Mouse (Mus musculus) heart, adult 2 months (tissue): ENCODE measurements at regions not wholly inside any gene's neighbourhood (a gene's known extent, or its start where the extent isn't known, plus 50 kb on each side); places are given as distances from the start of the nearest gene placed in this dataset.

ENCODE experiments used
- DNase-seq, 2 experiments: peaks; one replicate each; pipeline ENCODE4 v3.0.0; 2021
- H3K27ac ChIP-seq: fragments of 200-600 bp; 2 replicates; pipeline ENCODE4 v1.8.1; 2022
- H3K27me3 ChIP-seq: fragments of 200-500 bp; 2 replicates; pipeline ENCODE4 v1.6.1; 2012; ENCODE audit warnings: mild to moderate bottlenecking, low read length, inconsistent platforms, mixed read lengths; ENCODE audit not compliant: control insufficient read depth, insufficient read depth
- H3K36me3 ChIP-seq: fragments of 200-500 bp; 2 replicates; pipeline ENCODE4 v1.6.1; 2012; ENCODE audit warnings: low read length, inconsistent platforms; ENCODE audit not compliant: control insufficient read depth, insufficient read depth
- H3K4me1 ChIP-seq: fragments of 200-500 bp; 2 replicates; pipeline ENCODE4 v1.6.1; 2011; ENCODE audit warnings: low read length; ENCODE audit not compliant: control insufficient read depth, insufficient read depth
- H3K4me3 ChIP-seq: fragments of 200-600 bp; 2 replicates; pipeline ENCODE4 v1.8.1; 2022
- H3K79me2 ChIP-seq: fragments of 200-500 bp; replicated peaks from 2 replicates; pipeline ENCODE4 v1.6.1; 2012; ENCODE audit warnings: mild to moderate bottlenecking, inconsistent platforms, low read length, moderate library complexity, mixed read lengths; ENCODE audit not compliant: control insufficient read depth, insufficient read depth
- H3K9ac ChIP-seq: fragments of 200-500 bp; 2 replicates; pipeline ENCODE4 v1.6.1; 2012; ENCODE audit warnings: low read depth, mild to moderate bottlenecking, control low read depth, inconsistent platforms, low read length, mixed read lengths
- CTCF ChIP-seq: fragments of 200-600 bp; IDR thresholded peaks from 2 replicates; pipeline ENCODE4 v1.8.1; 2022; ENCODE audit warnings: antibody characterized with exemption, mild to moderate bottlenecking, moderate library complexity
- EP300 ChIP-seq: fragments of 200-500 bp; IDR thresholded peaks from 2 replicates; pipeline ENCODE4 v1.6.1; 2011; ENCODE audit warnings: low read depth, low read length, control low read depth; ENCODE audit not compliant: insufficient read depth
- POLR2A ChIP-seq: fragments of 200-500 bp; IDR thresholded peaks from 2 replicates; pipeline ENCODE4 v1.6.1; 2011; ENCODE audit warnings: mild to moderate bottlenecking, low read depth, low read length, control low read depth; ENCODE audit not compliant: insufficient read depth
- WGBS: fragments of 180-500 bp; shearing (Covaris S2); methylation state at CpG from one replicate; pipeline ENCODE4 v1.1.7; 2018; 5-methylcytosine and 5-hydroxymethylcytosine counted together
- intact Hi-C: fragments of 180-260 bp; cut with DNase I; formaldehyde crosslinking; loops from one replicate; pipeline ENCODE4 v1.15.1; 2025

DNA sequence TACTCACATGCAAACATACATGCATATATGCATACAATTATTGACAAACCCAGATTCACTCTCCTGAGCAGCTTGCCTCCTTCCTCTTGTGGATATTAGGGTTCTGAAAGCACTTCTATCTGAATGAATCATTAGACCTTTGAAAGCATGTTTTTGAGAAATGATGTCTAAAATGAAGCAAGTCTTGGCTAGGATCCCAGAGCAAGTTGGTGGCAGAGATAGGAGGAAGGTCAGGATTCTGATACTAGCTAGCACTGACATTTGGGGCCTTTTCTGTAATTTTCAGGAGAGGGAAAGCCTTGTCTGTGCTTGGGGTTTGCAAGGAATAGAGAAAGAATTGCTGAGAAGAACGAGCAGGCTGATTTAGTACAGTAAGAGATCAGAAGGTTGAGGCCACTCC is 114.3 kb downstream of the Sst start:
- WGBS = 16% methylated on average over 1 of the region's 1 CpGs
- Histone ChIP-seq H3K27me3 (no peaks in the 10 kb centered on the region), H3K9ac (no peak overlapping the region), H3K4me3 (no peak overlapping the region), H3K4me1 (no peaks in the 10 kb centered on the region; the same call in 1 of the 2 replicates), H3K36me3 (no peaks in the 10 kb centered on the region), H3K27ac (no peak overlapping the region), H3K79me2 (no peaks in the 10 kb centered on the region)
- intact Hi-C loops = no loop called here
- no peak for DNase-seq
- TF ChIP-seq POLR2A (no peak), EP300 (no peak), CTCF (no peak)

DNA sequence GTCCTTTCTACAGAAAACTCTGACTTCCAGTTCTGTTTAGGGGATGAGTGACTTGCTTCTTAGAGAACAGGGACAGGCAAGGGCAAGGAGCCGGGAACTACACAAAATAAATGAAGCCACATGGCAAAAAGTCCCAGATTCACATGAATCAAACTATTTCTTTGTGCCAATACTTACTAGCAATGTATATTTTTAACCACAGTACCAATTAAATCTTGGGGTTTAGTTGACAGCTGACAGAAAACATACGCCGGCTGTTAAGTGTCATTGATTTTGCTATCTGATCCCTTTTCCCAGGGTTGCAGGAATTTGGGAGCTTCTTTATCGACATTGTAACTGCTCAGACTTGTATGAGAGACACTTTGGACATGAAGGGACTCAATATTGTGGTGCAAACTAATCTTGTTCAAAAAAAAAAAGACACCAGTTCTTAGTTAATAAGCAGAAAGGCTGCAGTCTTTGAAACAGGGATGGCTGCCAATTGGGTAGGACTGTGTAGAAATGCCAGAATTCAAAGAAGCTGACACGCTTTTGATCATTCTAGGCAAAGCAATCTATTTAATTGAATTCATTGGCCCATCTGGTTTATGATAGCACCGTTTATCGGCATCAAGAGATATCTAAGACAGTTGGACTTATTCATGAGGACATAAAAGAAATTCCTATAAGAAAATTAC is 132.5 kb downstream of the Sst start:
- no peaks in the 10 kb centered on the region for H3K36me3 ChIP-seq
- 62% methylated on average over 7 of the region's 7 CpGs for WGBS
- H3K9ac ChIP-seq = no peak overlapping the region
- no peak for DNase-seq
- no peak overlapping the region for H3K4me3 ChIP-seq
- H3K79me2 ChIP-seq = no peaks in the 10 kb centered on the region
- intact Hi-C loops = no loop called here
- no peak overlapping the region for H3K27ac ChIP-seq
- TF ChIP-seq POLR2A (no peak), EP300 (no peak), CTCF (no peak)
- no peaks in the 10 kb centered on the region for H3K27me3 ChIP-seq
- H3K4me1 ChIP-seq = no peaks in the 10 kb centered on the region

GRCm38 (mm10) chr16:23737026-23737425 is 153.7 kb downstream of the Sst start:
- Histone ChIP-seq H3K27me3 (no peaks in the 10 kb centered on the region), H3K4me3 (no peak overlapping the region), H3K79me2 (no peaks in the 10 kb centered on the region), H3K4me1 (no peaks in the 10 kb centered on the region), H3K9ac (no peak overlapping the region), H3K36me3 (no peaks in the 10 kb centered on the region), H3K27ac (no peak overlapping the region)
- TF ChIP-seq CTCF (no peak), EP300 (no peak), POLR2A (no peak)
- intact Hi-C loops = no loop called here
- WGBS = 53% methylated on average over 3 of the region's 3 CpGs
- DNase-seq = no peak

GRCm38 (mm10) chr16:23735722-23736121 is 155.0 kb downstream of the Sst start:
- no peaks in the 10 kb centered on the region for H3K4me1 ChIP-seq
- 37% methylated on average over 5 of the region's 5 CpGs for WGBS
- H3K79me2 ChIP-seq = no peaks in the 10 kb centered on the region
- H3K9ac ChIP-seq = no peak overlapping the region
- DNase-seq = no peak
- TF ChIP-seq EP300 (no peak), CTCF (no peak), POLR2A (no peak)
- intact Hi-C loops = no loop called here
- no peaks in the 10 kb centered on the region for H3K27me3 ChIP-seq
- H3K27ac ChIP-seq = no peak overlapping the region
- no peaks in the 10 kb centered on the region for H3K36me3 ChIP-seq
- H3K4me3 ChIP-seq = no peak overlapping the region

DNA sequence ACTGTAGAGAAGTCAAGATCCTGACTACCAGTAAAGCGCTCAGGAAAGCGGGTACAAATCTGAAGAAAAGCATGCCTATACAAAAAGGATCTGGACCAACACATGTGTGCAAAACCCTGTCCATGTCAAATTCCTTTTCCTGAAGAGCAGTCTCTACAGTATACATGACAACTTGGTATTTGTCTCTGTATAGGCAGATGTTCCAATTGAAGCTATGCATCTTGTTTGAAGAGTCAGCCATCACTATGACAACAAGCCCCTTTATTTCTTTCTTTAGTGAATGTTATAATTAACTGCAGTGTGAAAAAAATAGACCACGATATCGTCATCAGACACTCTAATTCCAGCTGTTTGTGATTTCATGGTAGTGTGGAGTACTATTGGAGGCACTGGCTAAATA is 164.2 kb downstream of the Sst start:
- no peak overlapping the region for H3K9ac ChIP-seq
- H3K4me1 ChIP-seq = no peaks in the 10 kb centered on the region
- 85% methylated on average over 4 of the region's 4 CpGs for WGBS
- TF ChIP-seq EP300 (no peak), CTCF (no peak), POLR2A (no peak)
- no peaks in the 10 kb centered on the region for H3K27me3 ChIP-seq
- H3K36me3 ChIP-seq = no peaks in the 10 kb centered on the region
- DNase-seq = no peak
- no peak overlapping the region for H3K27ac ChIP-seq
- H3K4me3 ChIP-seq = no peak overlapping the region
- intact Hi-C loops = no loop called here
- no peaks in the 10 kb centered on the region for H3K79me2 ChIP-seq

DNA sequence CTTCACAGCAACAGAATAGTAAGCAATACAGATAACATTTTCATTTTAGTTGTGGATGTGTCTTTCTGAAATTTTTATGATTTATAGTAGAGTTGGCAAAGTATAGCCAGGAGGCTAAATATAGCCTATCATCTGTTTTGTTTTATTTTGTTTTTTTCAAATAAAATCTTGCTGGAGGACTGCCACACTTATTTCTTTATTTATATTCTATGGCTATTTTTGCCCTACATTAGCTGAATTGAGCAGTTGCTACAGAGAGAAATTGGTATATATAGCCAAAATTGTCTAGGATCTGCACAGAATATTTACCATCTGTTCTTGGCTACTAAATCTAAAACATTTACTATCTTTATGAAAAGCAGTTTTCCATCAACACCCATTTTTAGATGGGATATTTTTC is 169.0 kb downstream of the Sst start:
- no peak overlapping the region for H3K27ac ChIP-seq

More for the DNA sequence above, 169.0 kb downstream of the Sst start:
- DNase-seq = no peak
- Histone ChIP-seq H3K36me3 (no peaks in the 10 kb centered on the region), H3K79me2 (no peaks in the 10 kb centered on the region), H3K4me3 (no peak overlapping the region), H3K4me1 (no peaks in the 10 kb centered on the region), H3K9ac (no peak overlapping the region), H3K27me3 (no peaks in the 10 kb centered on the region)
- intact Hi-C loops = no loop called here
- TF ChIP-seq POLR2A = no peak
- no peak for TF ChIP-seq CTCF
- TF ChIP-seq EP300 = no peak
